Mouse (Mus musculus) myocyte (in vitro differentiated cells): ENCODE results near the gene Olfr766-ps1.

Source experiments
- POLR2A ChIP-seq: IDR thresholded peaks from one replicate; pipeline ENCODE4 v1.6.1; 2011; ENCODE audit warnings: low read depth, mild to moderate bottlenecking, control low read depth, moderate library complexity; ENCODE audit not compliant: insufficient read length
- POLR2AphosphoS2 ChIP-seq: IDR thresholded peaks from one replicate; pipeline ENCODE4 v1.6.1; 2011; ENCODE audit warnings: low read depth, control low read depth; ENCODE audit not compliant: insufficient read length
- TCF12 ChIP-seq: IDR thresholded peaks from one replicate; pipeline ENCODE4 v1.6.1; 2011; ENCODE audit warnings: mild to moderate bottlenecking, control low read depth; ENCODE audit not compliant: poor library complexity, insufficient read depth, severe bottlenecking
- USF1 ChIP-seq: IDR thresholded peaks from one replicate; pipeline ENCODE4 v1.6.1; 2011; ENCODE audit warnings: low read depth, mild to moderate bottlenecking, control low read depth, moderate library complexity

DNA sequence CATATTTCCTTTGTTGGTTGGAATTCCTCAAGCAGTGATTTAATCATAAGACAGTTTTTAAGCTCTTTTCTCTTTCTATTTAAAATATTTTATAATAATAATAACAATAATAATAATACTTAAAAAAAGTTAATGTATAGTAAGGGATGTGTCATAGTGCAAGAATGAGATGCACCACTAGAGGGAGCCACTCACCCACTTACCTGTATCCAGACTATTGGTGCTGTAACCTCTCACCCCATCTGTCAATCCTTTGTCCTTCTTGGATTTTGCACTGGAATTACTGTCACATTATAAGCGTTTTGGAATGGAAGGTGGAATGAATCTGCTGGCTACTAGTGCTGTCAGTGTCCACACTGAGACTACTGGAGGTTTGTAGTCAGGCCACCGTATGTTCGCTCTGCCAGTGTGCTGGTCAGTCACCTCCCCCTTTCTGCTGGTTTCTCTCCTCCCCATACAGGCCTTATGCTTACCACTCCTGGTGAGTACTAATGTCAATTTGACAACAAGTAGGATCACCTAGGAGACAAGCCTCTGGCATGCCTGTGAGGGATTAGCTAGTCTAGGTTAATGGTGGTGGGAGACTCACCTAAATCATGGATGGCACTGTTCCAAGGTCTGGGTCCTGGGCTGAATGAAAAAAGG lies 42.6 kb downstream of the Olfr766-ps1 start:
- TF ChIP-seq POLR2A (no peak), TCF12 (no peak), POLR2AphosphoS2 (no peak), USF1 (no peak)
